Mouse (Mus musculus) lung, adult 18-20 months (tissue): ENCODE data around the gene Myo15b.

Experiments
- DNase-seq, 2 experiments: peaks; one replicate each; pipeline ENCODE4 v3.0.0; 2022; ENCODE audit warnings: mixed read lengths in 2 of 2

The Myo15b gene

GRCm38 (mm10) chr11:115858354-115858753, at the start of gene Myo15b:
Myo15b (plus strand) TSS chr11:115858406.
- DNase-seq = no peak

- peak in 1 of 2 experiments; percentile 60 for DNase-seq
Observed at GRCm38 (mm10) chr11:115808696-115809310, 49.4 kb upstream of the Myo15b start.

GRCm38 (mm10) chr11:115809311-115809781, 48.9 kb upstream of the Myo15b start:
- peak; percentile 77 to 85 for DNase-seq

GRCm38 (mm10) chr11:115810377-115810776, 47.8 kb upstream of the Myo15b start:
- DNase-seq = peak; percentile 67 to 84

DNA sequence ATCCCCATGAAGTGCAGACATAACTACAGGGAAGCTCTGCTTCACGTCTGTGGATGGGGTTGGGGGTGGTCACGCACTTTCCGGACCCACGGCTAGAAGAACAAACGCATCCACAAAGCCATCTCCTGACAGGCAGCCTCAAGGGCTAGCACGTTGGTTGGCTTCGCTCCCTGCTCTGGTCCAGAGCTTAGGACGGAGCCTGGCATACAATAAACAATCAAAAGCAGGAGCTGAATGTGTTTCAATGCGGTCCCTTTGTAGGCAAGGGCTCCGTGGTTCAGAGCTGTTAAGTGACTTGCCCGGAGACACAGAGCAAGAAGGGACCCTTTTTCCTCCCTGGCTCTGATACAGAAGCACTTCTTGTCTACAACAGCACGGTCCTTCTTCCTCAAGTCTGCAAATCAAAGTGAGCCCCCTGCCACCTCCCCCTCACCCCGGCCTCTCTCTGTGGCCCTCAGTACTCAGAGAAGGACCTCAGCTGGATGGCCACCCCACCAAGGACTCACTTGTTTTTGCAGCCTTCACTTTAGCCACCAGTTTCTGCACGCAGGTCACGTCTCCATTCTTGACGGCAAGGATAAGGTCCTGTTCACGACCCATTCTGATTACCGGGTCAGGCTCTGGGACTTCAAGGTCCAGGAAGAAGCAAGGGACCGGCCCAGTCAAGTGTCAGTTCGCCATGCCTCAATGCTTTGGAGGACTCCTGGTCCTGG, 46.7 kb upstream of the Myo15b start:
- DNase-seq = no peak

GRCm38 (mm10) chr11:115812095-115812494, 46.1 kb upstream of the Myo15b start:
- peak; percentile 67 to 79 for DNase-seq

DNA sequence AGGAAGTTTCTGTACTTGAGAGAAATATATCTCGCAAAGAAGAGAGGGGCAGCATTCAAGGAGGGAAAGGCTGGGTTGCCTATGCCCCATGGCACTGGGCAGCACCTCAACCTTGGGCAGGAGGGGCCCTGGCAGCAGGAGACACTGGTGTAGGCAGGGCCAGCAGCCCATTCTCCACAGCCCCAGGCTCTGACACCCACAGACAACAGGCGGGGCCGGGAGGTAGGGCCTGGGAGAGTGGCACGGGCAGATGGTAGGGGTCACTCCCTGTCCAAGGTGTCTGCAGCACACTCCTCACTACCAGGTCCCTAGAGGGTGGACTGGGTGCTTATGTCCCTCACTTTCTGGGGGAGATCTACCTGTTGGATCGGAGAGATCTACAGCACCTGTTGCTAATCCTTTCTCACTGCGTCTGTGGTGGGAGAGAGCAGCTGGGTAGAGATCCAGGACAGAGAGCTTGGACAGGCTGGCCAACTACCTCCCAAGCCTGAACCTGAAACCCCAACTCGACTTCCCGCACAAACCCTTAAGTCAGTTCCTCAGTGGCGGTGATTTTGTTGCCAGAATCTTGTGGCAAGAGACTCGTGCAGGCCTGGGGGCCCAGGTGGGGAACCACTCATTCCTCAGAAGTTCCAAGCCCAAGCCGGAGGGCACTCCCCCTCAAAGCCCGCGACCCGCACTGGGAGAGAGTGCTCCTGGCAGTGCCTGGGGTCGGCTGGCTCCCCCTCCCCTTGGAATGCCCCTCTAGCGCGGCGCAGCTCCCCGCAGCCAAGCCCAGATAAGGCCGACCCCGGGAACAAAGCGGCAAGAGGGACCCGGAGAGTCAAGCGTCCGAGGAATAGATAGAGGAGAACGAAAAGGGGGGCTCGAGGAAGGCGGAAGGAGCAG, 45.4 kb upstream of the Myo15b start:
- DNase-seq = peak in 1 of 2 experiments; percentile 52

DNA sequence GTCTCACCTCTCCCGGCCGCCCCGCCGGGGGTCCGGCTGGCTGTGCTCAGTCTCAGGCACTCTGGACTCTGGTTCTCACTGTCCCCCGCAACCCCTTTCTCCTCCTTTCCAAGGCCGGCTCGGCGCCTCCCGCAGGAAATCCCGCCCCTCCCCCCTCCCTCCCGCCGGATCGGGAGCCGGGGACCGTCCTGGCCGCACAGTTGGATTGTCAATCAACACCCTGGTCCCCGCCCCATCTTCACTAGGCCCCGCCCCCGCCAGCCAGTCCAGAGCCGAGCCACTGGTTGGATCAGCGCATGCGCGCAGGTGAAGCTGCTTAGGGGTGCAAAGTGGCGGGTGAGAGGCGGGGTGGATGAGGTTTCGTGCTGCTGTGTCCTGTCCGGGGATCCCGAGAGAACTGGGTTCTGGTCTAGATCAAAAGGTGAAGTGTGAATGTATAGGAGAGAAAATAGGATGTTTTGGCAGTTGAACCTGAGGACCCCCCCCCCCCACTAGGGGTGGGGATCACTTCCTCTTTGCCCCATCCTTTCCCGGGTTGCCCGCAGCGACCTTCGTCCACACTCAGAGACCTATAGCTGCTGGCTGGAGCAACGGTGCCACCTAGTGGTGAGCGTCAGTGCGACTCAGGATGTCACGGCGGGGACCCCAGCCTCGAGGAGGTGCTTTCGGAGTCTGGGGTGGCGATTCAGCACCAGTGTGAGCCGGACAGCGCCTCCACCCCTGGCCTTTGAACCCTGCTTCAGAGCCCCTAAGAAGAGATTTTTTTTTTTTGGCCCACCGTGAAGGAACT, 44.5 kb upstream of the Myo15b start, which contains the start of gene Caskin2:
Gene Caskin2 (minus strand): TSS at position 133 of the 790 bp plus-strand sequence.
- peak; percentile 96 to 98 for DNase-seq

- DNase-seq = peak; percentile 83 to 84
Observed at GRCm38 (mm10) chr11:115814605-115815450, 43.4 kb upstream of the Myo15b start, which contains the start of gene Tsen54. Tsen54 (plus strand) TSS chr11:115814724.

GRCm38 (mm10) chr11:115817331-115817730, 40.9 kb upstream of the Myo15b start:
- DNase-seq = no peak

DNA sequence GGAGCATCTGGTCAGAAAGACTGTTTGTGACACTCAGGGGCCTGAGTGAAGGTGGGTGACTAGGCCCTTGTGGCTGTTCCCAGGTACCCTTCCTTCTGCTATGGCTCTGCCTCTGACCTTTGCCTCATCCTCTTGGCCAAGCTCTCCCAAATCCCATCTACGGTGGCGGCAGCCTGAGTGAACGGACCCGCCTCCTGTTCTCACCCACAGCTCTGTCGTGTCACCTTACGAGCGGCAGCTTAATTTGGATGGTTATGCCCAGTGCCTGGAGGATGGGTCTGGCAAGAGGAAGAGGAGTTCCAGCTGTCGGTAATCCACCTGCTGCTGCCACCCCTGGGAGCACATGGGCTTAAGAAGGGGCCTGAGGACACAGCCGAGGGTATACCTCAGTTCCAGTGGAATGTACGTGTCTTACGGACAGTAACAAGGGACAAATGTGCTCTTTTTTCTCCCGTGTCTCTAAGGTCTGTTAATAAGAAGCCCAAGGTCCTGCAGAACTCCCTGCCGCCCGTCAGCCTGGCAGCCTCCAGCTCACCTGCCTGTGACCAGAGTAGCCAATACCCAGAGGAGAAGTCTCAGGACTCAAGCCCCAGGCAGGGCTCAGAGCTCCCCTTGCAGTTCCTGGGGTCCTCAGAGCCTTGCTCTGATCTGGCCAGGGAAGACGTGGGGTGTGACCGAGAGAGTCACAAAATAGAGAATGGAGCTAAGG, 38.1 kb upstream of the Myo15b start:
- no peak for DNase-seq

- DNase-seq = no peak
Observed at GRCm38 (mm10) chr11:115821001-115821400, 37.2 kb upstream of the Myo15b start.

DNA sequence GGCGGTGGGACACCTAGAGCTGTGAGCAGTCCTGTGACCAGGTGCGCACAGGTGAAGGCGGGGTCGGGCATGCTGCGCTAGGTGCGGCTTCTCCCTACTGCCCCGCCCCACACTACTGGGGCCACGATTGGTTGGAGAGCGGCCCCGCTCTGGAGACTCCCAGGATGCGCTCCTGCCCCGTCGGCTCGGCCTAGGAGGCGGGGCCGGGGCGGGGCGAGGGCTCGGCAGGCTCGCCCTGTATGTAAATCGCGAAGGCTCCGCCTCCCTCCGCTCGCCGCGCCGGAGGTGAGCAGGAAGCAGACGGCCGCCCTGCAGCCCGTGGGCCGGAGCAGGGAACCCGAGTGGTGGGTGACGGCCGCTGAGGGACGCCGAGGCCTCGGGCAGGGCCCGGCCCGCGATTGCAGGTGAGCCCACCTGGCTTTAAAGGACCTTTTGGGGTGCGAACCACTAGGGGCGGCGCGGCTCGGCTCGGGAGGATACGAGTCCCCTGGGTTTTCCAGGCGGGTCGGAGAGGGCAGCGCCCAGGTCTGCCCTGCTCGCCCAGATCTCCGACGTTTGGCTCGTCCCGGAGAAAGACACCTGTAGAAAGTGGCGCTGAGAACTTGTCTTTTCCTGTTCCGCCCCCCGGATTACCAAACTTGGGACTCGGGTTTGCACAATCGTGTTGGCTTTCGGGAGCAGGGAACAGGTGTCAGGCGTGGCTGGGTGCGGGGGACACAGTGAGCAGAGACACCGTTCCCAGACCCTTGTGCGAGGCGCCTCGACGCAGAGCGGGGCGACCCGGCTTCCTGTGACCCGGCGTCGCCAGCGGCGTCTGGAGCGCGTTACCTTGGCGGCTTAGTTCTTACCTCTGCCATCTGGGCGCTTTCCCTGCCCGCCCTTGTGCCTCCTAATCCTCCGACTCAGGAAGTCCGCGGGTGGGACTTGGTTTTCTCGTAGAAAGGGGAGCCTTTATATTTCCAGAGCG, 34.1 kb upstream of the Myo15b start, which contains the start of gene Llgl2:
Gene Llgl2 (plus strand): TSS at position 276 of the 967 bp plus-strand sequence.
- peak; percentile 92 to 96 for DNase-seq

DNA sequence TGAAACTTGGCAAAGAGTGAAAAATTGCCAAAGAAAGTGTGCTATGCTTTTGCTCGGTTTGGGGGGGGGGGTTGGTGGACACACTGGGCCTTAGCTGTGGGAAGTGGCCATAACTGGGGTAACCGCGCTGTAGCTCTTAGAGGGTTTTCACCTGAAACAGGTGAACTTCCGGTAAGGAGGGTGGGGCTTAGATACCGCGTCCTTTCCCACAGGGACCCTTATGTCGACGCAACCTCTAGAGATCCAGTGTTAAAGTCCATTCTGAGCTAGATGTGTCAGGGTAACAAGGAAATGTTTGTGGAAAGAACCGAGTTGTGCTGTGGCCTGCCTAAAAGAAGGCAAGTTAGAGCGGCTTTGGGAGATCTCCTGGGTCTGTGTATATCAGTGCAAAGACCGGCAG, 33.4 kb upstream of the Myo15b start:
- DNase-seq = no peak

DNA sequence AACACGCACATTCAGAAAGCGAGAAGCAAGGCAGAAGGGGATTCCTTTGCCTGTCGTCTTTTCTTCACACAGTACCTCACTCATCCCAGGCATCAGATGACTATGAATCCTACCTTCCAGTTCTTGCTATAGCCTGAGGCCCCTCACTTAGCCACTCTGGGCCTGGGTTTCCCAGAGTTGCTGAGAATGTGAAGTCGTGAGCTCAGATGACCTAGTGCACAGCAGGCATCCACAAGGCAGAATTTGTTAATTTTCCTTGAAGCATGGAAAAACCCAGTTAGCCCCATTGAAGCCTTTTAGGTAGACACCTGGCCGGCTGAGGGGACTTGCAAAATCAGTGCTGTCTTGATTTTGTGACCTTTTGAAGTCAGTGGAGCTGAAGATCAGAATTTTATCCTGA, 31.7 kb upstream of the Myo15b start:
- DNase-seq = no peak

- DNase-seq = peak; percentile 65 to 77
Observed at GRCm38 (mm10) chr11:115827624-115828023, 30.6 kb upstream of the Myo15b start.

- no peak for DNase-seq
Observed at GRCm38 (mm10) chr11:115829036-115829435, 29.2 kb upstream of the Myo15b start.

GRCm38 (mm10) chr11:115830550-115831325, 27.5 kb upstream of the Myo15b start:
- peak in 1 of 2 experiments; percentile 3 for DNase-seq
